Mouse (Mus musculus): ENCODE measurements around the gene Kxd1. TPM values are rescaled to one million over a fixed set of nuclear protein-coding genes. Genes with fewer than 3 reads are reported as not detected.

Kxd1 gene
- polyA plus RNA-seq, 1 experiment from 2014 or later = 68.1 TPM

DNA sequence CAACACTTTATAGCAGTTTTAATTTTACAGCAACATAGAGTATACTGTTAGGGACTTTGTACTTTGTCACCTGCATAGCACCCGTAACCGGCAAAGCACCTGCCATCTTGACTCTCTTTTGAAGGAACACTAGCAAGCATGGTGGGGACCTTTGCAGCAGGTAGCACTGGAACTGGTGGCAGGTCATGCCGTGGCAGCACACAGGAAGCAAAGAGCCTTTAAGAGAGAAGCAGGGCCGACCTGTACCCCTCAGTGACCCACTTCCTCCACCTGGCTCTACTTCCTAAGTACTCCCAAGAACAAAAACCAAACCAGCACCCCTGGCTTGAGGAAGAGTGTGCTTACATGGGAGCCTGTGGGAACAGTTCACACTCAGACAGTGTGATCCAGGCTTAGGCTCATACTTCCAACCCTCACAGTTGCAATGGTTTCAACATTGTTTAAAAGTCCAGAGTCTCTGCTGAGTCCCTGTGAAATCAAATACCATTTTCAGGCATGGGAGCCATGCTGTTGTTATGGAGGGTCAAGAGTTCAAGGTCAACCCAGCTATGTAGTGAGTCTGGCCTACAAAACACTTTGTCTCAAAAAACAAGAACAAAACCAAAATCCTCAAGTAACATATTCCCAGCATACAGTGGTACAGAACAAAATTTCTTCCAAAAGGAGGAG, 27.5 kb upstream of the Kxd1 start:
- Histone ChIP-seq H3K9ac (ENCODE audit: low read depth, low read length) (no peak overlapping the region), H3K4me2 (no peak overlapping the region), H3K4me3 (ENCODE audit: low read depth, low read length) (no peak overlapping the region), H3K27me3 (ENCODE audit: control insufficient read depth, insufficient read depth, low read length) (no peaks in the 10 kb centered on the region), H3K27ac (ENCODE audit: low read depth, low read length) (no peak overlapping the region), H3K9me3 (replicated peaks; ENCODE audit: control insufficient read depth, low read length) (no peaks in the 10 kb centered on the region), H3K36me3 (ENCODE audit: control insufficient read depth, insufficient read depth, low read length) (no peaks in the 10 kb centered on the region), H3K4me1 (ENCODE audit: control insufficient read depth, insufficient read depth, low read length) (peaks cover 54% of the 10 kb centered on the region)
- no peak for ATAC-seq (replicated peaks; ENCODE audit: insufficient number of reproducible peaks, low FRiP score, low TSS enrichment)
- WGBS (ENCODE audit: insufficient replicate concordance) = 89% methylated on average over 4 of the region's 4 CpGs

DNA sequence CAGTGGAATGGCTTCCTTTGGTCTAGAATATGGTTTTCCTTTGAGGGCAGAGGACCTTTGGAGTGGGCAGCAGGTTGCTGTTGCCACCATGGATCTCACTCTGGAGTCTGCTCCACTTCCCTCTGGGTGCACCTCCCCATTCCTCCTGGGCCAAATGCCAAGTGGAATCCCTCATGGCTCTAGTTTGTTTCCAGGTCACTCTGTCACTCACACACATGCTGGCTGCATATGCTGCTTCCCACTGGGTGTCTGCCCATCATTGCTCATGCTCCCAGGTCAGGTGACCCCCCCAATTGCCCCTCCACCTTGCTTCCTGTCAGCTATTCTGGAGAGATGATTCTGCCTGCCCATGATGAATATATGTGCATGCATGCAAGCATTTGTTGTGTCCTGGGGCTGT, 26.0 kb upstream of the Kxd1 start:
- no peak overlapping the region for H3K4me3 ChIP-seq (ENCODE audit: low read depth, low read length)
- no peaks in the 10 kb centered on the region for H3K27me3 ChIP-seq (ENCODE audit: control insufficient read depth, insufficient read depth, low read length)
- no peak for ATAC-seq (replicated peaks; ENCODE audit: insufficient number of reproducible peaks, low FRiP score, low TSS enrichment)
- no peaks in the 10 kb centered on the region for H3K9me3 ChIP-seq (replicated peaks; ENCODE audit: control insufficient read depth, low read length)
- H3K4me1 ChIP-seq (ENCODE audit: control insufficient read depth, insufficient read depth, low read length) = peaks cover 45% of the 10 kb centered on the region
- no peak overlapping the region for H3K4me2 ChIP-seq
- H3K27ac ChIP-seq (ENCODE audit: low read depth, low read length) = peak overlapping the region; percentile 0; the same call in 1 of the 2 replicates
- 0 out of 2 replicates have a peak overlapping the region, but pooled peaks have one; percentile 6 for H3K9ac ChIP-seq (ENCODE audit: low read depth, low read length)
- no peaks in the 10 kb centered on the region for H3K36me3 ChIP-seq (ENCODE audit: control insufficient read depth, insufficient read depth, low read length)

DNA sequence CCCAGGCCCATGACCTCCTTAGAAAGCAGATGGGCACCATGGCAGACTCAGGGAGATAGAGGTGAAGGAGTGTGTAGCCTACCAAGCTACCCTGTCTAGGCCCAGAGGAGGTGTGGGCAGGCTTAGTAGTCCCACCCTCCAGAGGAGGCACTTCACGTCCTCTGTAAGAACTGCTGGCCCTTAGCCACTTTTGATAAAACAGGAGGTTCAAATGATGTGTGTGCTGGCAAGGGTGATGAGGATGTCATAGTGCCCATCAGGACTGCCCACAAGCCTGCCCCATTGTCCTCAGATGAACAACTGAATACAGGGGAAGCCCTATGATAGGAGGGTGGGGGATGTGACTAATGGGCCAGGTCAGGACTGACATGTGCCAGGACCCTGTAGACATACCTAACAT, 25.1 kb upstream of the Kxd1 start:
- Histone ChIP-seq H3K9ac (ENCODE audit: low read depth, low read length) (no peak overlapping the region), H3K4me3 (ENCODE audit: low read depth, low read length) (no peak overlapping the region), H3K36me3 (ENCODE audit: control insufficient read depth, insufficient read depth, low read length) (no peaks in the 10 kb centered on the region), H3K4me1 (ENCODE audit: control insufficient read depth, insufficient read depth, low read length) (peaks cover 42% of the 10 kb centered on the region), H3K27ac (ENCODE audit: low read depth, low read length) (no peak overlapping the region), H3K4me2 (no peak overlapping the region), H3K27me3 (ENCODE audit: control insufficient read depth, insufficient read depth, low read length) (no peaks in the 10 kb centered on the region), H3K9me3 (replicated peaks; ENCODE audit: control insufficient read depth, low read length) (no peaks in the 10 kb centered on the region)
- 0 out of 2 replicates have a peak, but pooled peaks have one; percentile 19 for ATAC-seq (replicated peaks; ENCODE audit: insufficient number of reproducible peaks, low FRiP score, low TSS enrichment)
- WGBS (ENCODE audit: insufficient replicate concordance) = 28% methylated on average over 1 of the region's 1 CpGs

DNA sequence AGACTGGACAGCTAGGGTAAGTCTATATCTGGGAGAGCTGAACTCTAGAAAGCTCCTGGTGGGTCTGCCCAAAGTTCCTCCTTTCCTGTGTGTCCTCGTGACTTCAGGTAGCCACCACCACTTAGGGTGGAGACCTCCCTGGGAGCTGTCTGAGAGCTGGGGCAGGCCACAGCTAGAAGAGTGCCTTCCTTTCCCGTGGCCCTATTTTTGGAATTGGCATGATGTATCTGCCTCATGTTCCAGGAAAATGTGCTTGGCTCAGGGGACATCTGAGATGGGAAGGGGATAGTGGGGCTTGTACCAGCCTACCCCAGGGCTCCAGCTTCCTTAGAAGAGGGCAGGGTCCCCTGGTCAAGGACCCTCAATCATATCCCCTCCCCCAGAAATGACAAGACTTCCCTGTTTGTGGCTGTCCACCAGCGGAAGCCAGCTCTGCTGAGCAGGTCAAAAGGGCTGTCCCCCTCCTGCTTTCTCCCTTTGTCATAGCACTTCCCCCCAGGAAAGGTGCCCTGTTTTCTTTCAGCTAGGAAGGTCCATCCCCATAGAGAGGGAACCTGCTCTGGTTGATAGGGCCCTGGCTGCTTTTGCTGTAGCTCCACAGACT, 23.9 kb upstream of the Kxd1 start:
- Histone ChIP-seq H3K27ac (ENCODE audit: low read depth, low read length) (peak overlapping the region; percentile 46; the same call in 1 of the 2 replicates), H3K36me3 (ENCODE audit: control insufficient read depth, insufficient read depth, low read length) (no peaks in the 10 kb centered on the region), H3K4me3 (ENCODE audit: low read depth, low read length) (no peak overlapping the region), H3K9ac (ENCODE audit: low read depth, low read length) (no peak overlapping the region), H3K9me3 (replicated peaks; ENCODE audit: control insufficient read depth, low read length) (no peaks in the 10 kb centered on the region), H3K4me1 (ENCODE audit: control insufficient read depth, insufficient read depth, low read length) (peaks cover 36% of the 10 kb centered on the region), H3K27me3 (ENCODE audit: control insufficient read depth, insufficient read depth, low read length) (no peaks in the 10 kb centered on the region), H3K4me2 (0 out of 2 replicates have a peak overlapping the region, but pooled peaks have one; percentile 11)
- 57% methylated on average over 3 of the region's 3 CpGs for WGBS (ENCODE audit: insufficient replicate concordance)
- no peak for ATAC-seq (replicated peaks; ENCODE audit: insufficient number of reproducible peaks, low FRiP score, low TSS enrichment)

DNA sequence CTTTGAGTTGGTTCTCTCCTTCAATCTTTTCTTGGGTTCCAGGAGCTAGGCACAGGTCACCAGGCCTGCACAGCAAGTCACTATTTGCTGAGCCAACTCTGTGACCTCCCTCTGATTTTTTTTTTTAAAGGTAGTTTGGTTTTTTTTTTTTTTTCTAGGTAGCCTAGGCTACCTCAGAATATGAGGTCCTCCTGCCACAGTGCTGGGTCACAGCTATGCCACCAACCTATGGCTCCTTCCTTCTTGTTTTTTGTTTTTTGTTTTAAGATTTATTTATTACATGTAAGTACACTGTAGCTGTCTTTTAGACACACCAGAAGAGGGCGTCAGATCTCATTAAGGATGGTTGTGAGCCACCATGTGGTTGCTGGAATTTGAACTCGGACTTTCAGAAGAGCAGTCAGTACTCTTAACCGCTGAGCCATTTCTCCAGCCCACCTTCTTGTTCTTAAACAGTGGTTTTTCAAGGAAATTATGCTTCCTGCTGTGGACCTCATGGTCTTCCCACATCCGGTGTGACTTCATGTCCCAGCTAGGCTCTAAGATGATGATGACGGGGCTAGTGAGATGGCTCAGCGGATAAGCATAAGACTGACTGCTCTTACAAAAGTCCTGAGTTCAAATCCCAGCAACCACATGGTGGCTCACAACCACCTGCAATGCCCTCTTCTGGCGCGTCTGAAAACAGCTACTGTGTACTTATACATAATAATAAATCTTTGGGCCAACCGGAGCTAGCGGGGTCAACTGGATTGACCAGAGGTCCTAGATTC, 21.8 kb upstream of the Kxd1 start:
- no peaks in the 10 kb centered on the region for H3K36me3 ChIP-seq (ENCODE audit: control insufficient read depth, insufficient read depth, low read length)
- no peak overlapping the region for H3K4me3 ChIP-seq (ENCODE audit: low read depth, low read length)
- peaks cover 38% of the 10 kb centered on the region for H3K4me1 ChIP-seq (ENCODE audit: control insufficient read depth, insufficient read depth, low read length)
- no peaks in the 10 kb centered on the region for H3K27me3 ChIP-seq (ENCODE audit: control insufficient read depth, insufficient read depth, low read length)
- H3K9me3 ChIP-seq (replicated peaks; ENCODE audit: control insufficient read depth, low read length) = no peaks in the 10 kb centered on the region
- WGBS (ENCODE audit: insufficient replicate concordance) = 90% methylated on average over 10 of the region's 10 CpGs
- no peak for ATAC-seq (replicated peaks; ENCODE audit: insufficient number of reproducible peaks, low FRiP score, low TSS enrichment)
- H3K4me2 ChIP-seq = no peak overlapping the region
- no peak overlapping the region for H3K27ac ChIP-seq (ENCODE audit: low read depth, low read length)
- H3K9ac ChIP-seq (ENCODE audit: low read depth, low read length) = no peak overlapping the region

DNA sequence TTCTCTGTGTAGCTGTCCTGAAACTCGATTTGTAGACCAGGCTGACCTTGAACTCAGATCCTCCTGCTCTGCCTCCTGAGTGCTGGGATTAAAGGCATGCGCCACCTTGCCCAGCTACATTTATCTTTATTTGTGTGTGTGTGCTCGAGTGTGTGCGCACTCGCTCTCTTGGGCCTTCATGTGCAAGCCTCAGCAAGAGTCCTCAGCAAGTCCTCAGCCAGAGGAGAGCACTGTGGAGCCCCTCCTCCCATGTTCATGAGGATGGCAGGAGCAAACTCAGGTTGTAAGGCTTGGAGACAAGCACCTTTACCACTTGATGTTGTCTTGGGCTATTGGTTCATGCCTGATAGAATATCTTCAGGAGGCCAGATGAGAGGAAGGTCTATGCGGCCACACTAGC, 20.0 kb upstream of the Kxd1 start:
- Histone ChIP-seq H3K27me3 (ENCODE audit: control insufficient read depth, insufficient read depth, low read length) (no peaks in the 10 kb centered on the region), H3K9ac (ENCODE audit: low read depth, low read length) (no peak overlapping the region), H3K4me3 (ENCODE audit: low read depth, low read length) (no peak overlapping the region), H3K4me2 (no peak overlapping the region), H3K36me3 (ENCODE audit: control insufficient read depth, insufficient read depth, low read length) (no peaks in the 10 kb centered on the region), H3K9me3 (replicated peaks; ENCODE audit: control insufficient read depth, low read length) (no peaks in the 10 kb centered on the region), H3K4me1 (ENCODE audit: control insufficient read depth, insufficient read depth, low read length) (peaks cover 32% of the 10 kb centered on the region), H3K27ac (ENCODE audit: low read depth, low read length) (no peak overlapping the region)
- whole genome bisulfite sequencing (ENCODE audit: insufficient replicate concordance) = 86% methylated on average over 6 of the region's 6 CpGs
- no peak for ATAC-seq (replicated peaks; ENCODE audit: insufficient number of reproducible peaks, low FRiP score, low TSS enrichment)

DNA sequence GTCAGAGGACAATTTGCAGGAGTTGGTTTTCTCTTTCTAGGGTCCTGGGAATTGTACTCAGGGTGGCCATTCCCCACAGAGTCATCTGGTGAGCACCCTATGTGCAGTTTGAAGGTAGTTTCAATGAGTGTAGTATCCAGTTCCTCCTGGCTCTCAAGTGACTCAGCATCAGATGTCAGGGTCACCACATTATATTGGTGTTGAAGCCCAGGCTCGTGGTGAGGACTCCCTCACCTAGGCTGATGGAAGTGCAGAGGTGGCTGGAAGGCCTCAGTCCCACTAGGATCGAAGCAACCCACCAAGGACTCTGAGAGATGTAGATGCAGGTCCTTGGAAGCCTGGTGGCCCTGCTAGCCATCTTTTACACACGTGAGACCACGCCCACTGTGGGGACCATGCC, 18.7 kb upstream of the Kxd1 start:
- no peaks in the 10 kb centered on the region for H3K27me3 ChIP-seq (ENCODE audit: control insufficient read depth, insufficient read depth, low read length)
- H3K4me2 ChIP-seq = no peak overlapping the region
- no peak for ATAC-seq (replicated peaks; ENCODE audit: insufficient number of reproducible peaks, low FRiP score, low TSS enrichment)
- H3K27ac ChIP-seq (ENCODE audit: low read depth, low read length) = no peak overlapping the region
- WGBS (ENCODE audit: insufficient replicate concordance) = 85% methylated on average over 4 of the region's 4 CpGs
- no peak overlapping the region for H3K4me3 ChIP-seq (ENCODE audit: low read depth, low read length)
- no peak overlapping the region for H3K9ac ChIP-seq (ENCODE audit: low read depth, low read length)
- H3K36me3 ChIP-seq (ENCODE audit: control insufficient read depth, insufficient read depth, low read length) = no peaks in the 10 kb centered on the region
- peaks cover 21% of the 10 kb centered on the region for H3K4me1 ChIP-seq (ENCODE audit: control insufficient read depth, insufficient read depth, low read length)
- H3K9me3 ChIP-seq (replicated peaks; ENCODE audit: control insufficient read depth, low read length) = no peaks in the 10 kb centered on the region

DNA sequence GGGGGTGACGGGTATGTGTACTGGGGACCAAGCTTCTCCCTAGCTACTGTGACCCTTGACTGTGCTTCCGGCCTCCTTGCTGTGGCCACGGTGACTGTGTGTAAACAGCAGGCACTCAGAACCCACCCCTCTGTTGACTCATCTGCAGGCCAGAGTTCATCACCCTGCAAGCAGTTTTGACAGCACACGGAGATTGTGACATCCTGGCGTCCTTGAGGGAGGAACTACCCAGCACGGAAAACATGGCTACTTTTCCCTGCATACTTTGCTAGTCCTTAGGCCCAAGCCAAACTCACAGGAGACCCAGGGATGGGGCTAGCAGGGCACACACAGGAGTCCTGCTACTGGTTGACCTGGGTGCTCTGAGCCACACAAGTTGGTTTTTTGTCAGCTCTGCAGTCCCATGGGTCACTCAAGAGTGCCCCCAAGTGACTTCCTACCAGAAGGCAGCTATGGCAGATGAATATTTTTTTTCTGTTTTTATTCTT, 16.5 kb upstream of the Kxd1 start:
- Histone ChIP-seq H3K27me3 (ENCODE audit: control insufficient read depth, insufficient read depth, low read length) (no peaks in the 10 kb centered on the region), H3K4me2 (no peak overlapping the region), H3K4me1 (ENCODE audit: control insufficient read depth, insufficient read depth, low read length) (peaks cover 30% of the 10 kb centered on the region), H3K27ac (ENCODE audit: low read depth, low read length) (no peak overlapping the region), H3K9ac (ENCODE audit: low read depth, low read length) (no peak overlapping the region), H3K4me3 (ENCODE audit: low read depth, low read length) (no peak overlapping the region), H3K36me3 (ENCODE audit: control insufficient read depth, insufficient read depth, low read length) (no peaks in the 10 kb centered on the region), H3K9me3 (replicated peaks; ENCODE audit: control insufficient read depth, low read length) (no peaks in the 10 kb centered on the region)
- no peak for ATAC-seq (replicated peaks; ENCODE audit: insufficient number of reproducible peaks, low FRiP score, low TSS enrichment)
- 55% methylated on average over 6 of the region's 6 CpGs for WGBS (ENCODE audit: insufficient replicate concordance)

Measured in heart, embryonic 11.5 days (tissue).